Mouse (Mus musculus) liver, embryonic 11.5 days (tissue): Measurements from ENCODE around the gene Has1. TPM values are rescaled to one million over a fixed set of nuclear protein-coding genes. Genes with fewer than 3 reads are reported as not detected.

Experiments used
- ATAC-seq: fragments of 200-750 bp; cut with Nextera tagmentation; replicated peaks from 2 replicates; pipeline ENCODE4 v1.8.0; 2017; ENCODE audit warnings: moderate number of reproducible peaks, mild to moderate bottlenecking, moderate TSS enrichment, moderate library complexity; ENCODE audit not compliant: low FRiP score
- DNase-seq: peaks from one replicate; pipeline ENCODE4 v3.0.0-alpha.2; 2017; ENCODE audit warnings: low spot score
- H3K27ac ChIP-seq: fragments of 300-500 bp; sonication (generic); 2 replicates; pipeline ENCODE4 v1.5.1; 2014; ENCODE audit warnings: mild to moderate bottlenecking, low read depth, low read length, control low read depth
- H3K27me3 ChIP-seq: fragments of 300-500 bp; sonication (generic); replicated peaks from 2 replicates; pipeline ENCODE4 v1.6.1; 2014; ENCODE audit warnings: low read length, mixed read lengths; ENCODE audit not compliant: control insufficient read depth, insufficient read depth
- H3K36me3 ChIP-seq: fragments of 300-500 bp; sonication (generic); 2 replicates; pipeline ENCODE4 v1.6.1; 2014; ENCODE audit warnings: mild to moderate bottlenecking, low read length, moderate library complexity, mixed read lengths; ENCODE audit not compliant: control insufficient read depth, insufficient read depth
- H3K4me1 ChIP-seq: fragments of 300-500 bp; sonication (generic); replicated peaks from 2 replicates; pipeline ENCODE4 v1.6.1; 2014; ENCODE audit warnings: low read length, mixed read lengths; ENCODE audit not compliant: control insufficient read depth, insufficient read depth
- H3K4me2 ChIP-seq: fragments of 300-500 bp; sonication (generic); 2 replicates; pipeline ENCODE4 v1.6.1; 2014; ENCODE audit warnings: mild to moderate bottlenecking, control low read depth, moderate library complexity
- H3K4me3 ChIP-seq: fragments of 300-500 bp; sonication (generic); 2 replicates; pipeline ENCODE4 v1.5.1; 2014; ENCODE audit warnings: low read depth, low read length, control low read depth
- H3K9ac ChIP-seq: fragments of 300-500 bp; sonication (generic); 2 replicates; pipeline ENCODE4 v1.6.1; 2014; ENCODE audit warnings: low read depth, low read length, control low read depth
- H3K9me3 ChIP-seq: fragments of 300-500 bp; sonication (generic); 2 replicates; pipeline ENCODE4 v1.6.1; 2016; ENCODE audit warnings: low read length, inconsistent platforms, mixed read lengths; ENCODE audit not compliant: control insufficient read depth
- WGBS: fragments of 180-500 bp; shearing (Covaris S2); extraction: QIAGEN DNeasy Blood & Tissue Kit; methylation state at CpG from one replicate; pipeline ENCODE4 v1.1.7; 2014; 5-methylcytosine and 5-hydroxymethylcytosine counted together
- polyA plus RNA-seq: library from polyadenylated mRNA; unstranded; fragments of >200 nt; fragmentation: Nextera tagmentation; extraction: Ambion mirVana; gene quantifications from 2 replicates; pipeline ENCODE4 v1.2.1, GENCODE M21; 2014

Has1 gene
- polyA plus RNA-seq, 1 experiment from 2014 or later: 0.58 TPM

GRCm38 (mm10) chr17:17879347-17879746 is 24.3 kb upstream of the Has1 start:
- no peaks in the 10 kb centered on the region for H3K27me3 ChIP-seq
- no peaks in the 10 kb centered on the region for H3K4me1 ChIP-seq
- DNase-seq (no peak), ATAC-seq (no peak)
- 69% methylated on average over 1 of the region's 1 CpGs for WGBS
- H3K9me3 ChIP-seq: no peaks in the 10 kb centered on the region
- no peak overlapping the region for H3K4me3 ChIP-seq
- no peak overlapping the region for H3K9ac ChIP-seq
- no peaks in the 10 kb centered on the region for H3K36me3 ChIP-seq
- no peak overlapping the region for H3K27ac ChIP-seq
- H3K4me2 ChIP-seq: no peak overlapping the region

GRCm38 (mm10) chr17:17871697-17872096 is 16.7 kb upstream of the Has1 start:
- DNase-seq (no peak), ATAC-seq (no peak)
- 70% methylated on average over 2 of the region's 2 CpGs for WGBS
- Histone ChIP-seq H3K27ac (no peak overlapping the region), H3K36me3 (no peaks in the 10 kb centered on the region), H3K4me1 (no peaks in the 10 kb centered on the region), H3K4me2 (no peak overlapping the region), H3K9ac (no peak overlapping the region), H3K4me3 (no peak overlapping the region), H3K9me3 (no peaks in the 10 kb centered on the region), H3K27me3 (no peaks in the 10 kb centered on the region)

GRCm38 (mm10) chr17:17870892-17871550 is 16.0 kb upstream of the Has1 start:
- Histone ChIP-seq H3K9me3 (no peaks in the 10 kb centered on the region), H3K27ac (no peak overlapping the region), H3K27me3 (no peaks in the 10 kb centered on the region), H3K9ac (no peak overlapping the region), H3K4me2 (no peak overlapping the region), H3K36me3 (no peaks in the 10 kb centered on the region), H3K4me3 (no peak overlapping the region), H3K4me1 (no peaks in the 10 kb centered on the region)
- DNase-seq (no peak), ATAC-seq (no peak)
- WGBS: 74% methylated on average over 2 of the region's 2 CpGs

- no peak for ATAC-seq
- no peaks in the 10 kb centered on the region; the same call in 1 of the 2 replicates for H3K36me3 ChIP-seq
- no peaks in the 10 kb centered on the region for H3K4me1 ChIP-seq
- WGBS: 82% methylated on average over 11 of the region's 11 CpGs
- H3K27me3 ChIP-seq: no peaks in the 10 kb centered on the region
- H3K27ac ChIP-seq: no peak overlapping the region
- no peak overlapping the region for H3K4me3 ChIP-seq
- H3K9ac ChIP-seq: no peak overlapping the region
- H3K4me2 ChIP-seq: no peak overlapping the region
- H3K9me3 ChIP-seq: no peaks in the 10 kb centered on the region
- no peak for DNase-seq
Observed at GRCm38 (mm10) chr17:17866801-17867469, 11.9 kb upstream of the Has1 start.

GRCm38 (mm10) chr17:17865168-17865567 is 10.2 kb upstream of the Has1 start:
- H3K36me3 ChIP-seq: no peaks in the 10 kb centered on the region; the same call in 1 of the 2 replicates
- H3K9ac ChIP-seq: no peak overlapping the region
- H3K27ac ChIP-seq: no peak overlapping the region
- H3K4me1 ChIP-seq: no peaks in the 10 kb centered on the region
- no peaks in the 10 kb centered on the region for H3K9me3 ChIP-seq
- 43% methylated on average over 2 of the region's 2 CpGs for WGBS
- no peak overlapping the region for H3K4me2 ChIP-seq
- DNase-seq (no peak), ATAC-seq (no peak)
- H3K4me3 ChIP-seq: no peak overlapping the region
- H3K27me3 ChIP-seq: no peaks in the 10 kb centered on the region

- Histone ChIP-seq H3K4me3 (no peak overlapping the region), H3K9me3 (no peaks in the 10 kb centered on the region), H3K27ac (no peak overlapping the region), H3K36me3 (no peaks in the 10 kb centered on the region; the same call in 1 of the 2 replicates), H3K4me2 (no peak overlapping the region), H3K4me1 (no peaks in the 10 kb centered on the region), H3K27me3 (no peaks in the 10 kb centered on the region), H3K9ac (no peak overlapping the region)
- DNase-seq (no peak), ATAC-seq (no peak)
- whole genome bisulfite sequencing: 25% methylated on average over 1 of the region's 1 CpGs
Observed at GRCm38 (mm10) chr17:17862360-17862759, 7.4 kb upstream of the Has1 start.

GRCm38 (mm10) chr17:17860110-17860509 is 5.1 kb upstream of the Has1 start:
- Histone ChIP-seq H3K4me3 (no peak overlapping the region), H3K9me3 (no peaks in the 10 kb centered on the region), H3K4me2 (no peak overlapping the region), H3K36me3 (no peaks in the 10 kb centered on the region; the same call in 1 of the 2 replicates), H3K27me3 (no peaks in the 10 kb centered on the region), H3K4me1 (no peaks in the 10 kb centered on the region), H3K27ac (no peak overlapping the region), H3K9ac (no peak overlapping the region)
- no peak for DNase-seq
- WGBS: 80% methylated on average over 3 of the region's 3 CpGs
- no peak for ATAC-seq

GRCm38 (mm10) chr17:17857446-17857845 is 2.4 kb upstream of the Has1 start:
- no peak overlapping the region for H3K4me2 ChIP-seq
- no peaks in the 10 kb centered on the region for H3K9me3 ChIP-seq
- H3K9ac ChIP-seq: no peak overlapping the region
- WGBS: 61% methylated on average over 1 of the region's 1 CpGs
- no peaks in the 10 kb centered on the region for H3K27me3 ChIP-seq
- H3K36me3 ChIP-seq: no peaks in the 10 kb centered on the region
- no peak overlapping the region for H3K27ac ChIP-seq
- H3K4me1 ChIP-seq: no peaks in the 10 kb centered on the region
- no peak for ATAC-seq
- no peak overlapping the region for H3K4me3 ChIP-seq
- DNase-seq: no peak

GRCm38 (mm10) chr17:17856612-17857011 is 1.6 kb upstream of the Has1 start:
- Histone ChIP-seq H3K4me3 (no peak overlapping the region), H3K4me1 (no peaks in the 10 kb centered on the region), H3K9ac (no peak overlapping the region), H3K27ac (no peak overlapping the region), H3K36me3 (no peaks in the 10 kb centered on the region), H3K27me3 (no peaks in the 10 kb centered on the region), H3K9me3 (no peaks in the 10 kb centered on the region), H3K4me2 (no peak overlapping the region)
- 53% methylated on average over 1 of the region's 1 CpGs for WGBS
- DNase-seq (no peak), ATAC-seq (no peak)
